Mouse (Mus musculus): ENCODE measurements around the gene Dvl3.

Gene Dvl3

DNA sequence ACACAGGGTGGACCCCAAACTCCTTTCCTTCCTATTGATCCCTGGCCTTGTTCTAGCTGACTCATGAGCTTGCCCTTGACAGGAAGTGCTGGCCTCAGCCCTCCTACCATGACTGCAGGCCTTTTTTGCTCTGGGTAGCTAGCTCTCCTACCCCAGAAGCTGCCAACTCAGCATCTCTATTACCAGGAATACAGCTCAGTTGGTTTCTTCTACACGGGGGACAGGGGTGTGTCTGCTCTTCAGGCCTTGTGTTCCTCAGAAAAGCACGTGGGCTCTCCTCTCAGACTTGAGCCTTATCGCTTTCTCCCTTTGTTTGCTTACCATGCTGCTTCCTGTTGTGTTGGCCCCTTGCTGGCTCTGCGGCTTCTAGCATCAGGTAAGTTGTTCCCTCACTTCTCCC is 23.7 kb downstream of the Dvl3 start:
- no peak for DNase-seq (ENCODE audit: low spot score in 2 of 2)

GRCm38 (mm10) chr16:20545696-20546095 is 28.9 kb downstream of the Dvl3 start:
- DNase-seq (ENCODE audit: low spot score in 2 of 2), result no peak

DNA sequence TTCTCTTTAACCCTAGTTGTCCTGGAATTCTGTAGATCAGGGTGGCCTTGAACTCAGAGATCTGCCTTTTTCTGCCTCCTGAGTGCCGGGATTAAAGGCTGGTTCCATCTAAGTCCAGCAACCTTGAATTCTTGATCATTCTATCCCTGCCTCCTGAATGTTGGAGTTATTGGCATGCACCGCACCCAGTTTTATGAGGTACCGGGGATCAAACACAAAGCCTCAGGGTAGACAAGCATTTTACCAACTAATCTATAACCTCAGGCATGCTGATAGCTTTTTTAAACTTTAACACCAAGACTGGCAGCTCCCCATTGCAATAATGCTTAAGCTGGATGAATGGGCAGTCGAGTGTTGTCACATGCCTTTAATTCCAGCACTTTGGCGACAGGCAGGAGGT is 30.6 kb downstream of the Dvl3 start:
- DNase-seq (ENCODE audit: low spot score in 2 of 2), result no peak

DNA sequence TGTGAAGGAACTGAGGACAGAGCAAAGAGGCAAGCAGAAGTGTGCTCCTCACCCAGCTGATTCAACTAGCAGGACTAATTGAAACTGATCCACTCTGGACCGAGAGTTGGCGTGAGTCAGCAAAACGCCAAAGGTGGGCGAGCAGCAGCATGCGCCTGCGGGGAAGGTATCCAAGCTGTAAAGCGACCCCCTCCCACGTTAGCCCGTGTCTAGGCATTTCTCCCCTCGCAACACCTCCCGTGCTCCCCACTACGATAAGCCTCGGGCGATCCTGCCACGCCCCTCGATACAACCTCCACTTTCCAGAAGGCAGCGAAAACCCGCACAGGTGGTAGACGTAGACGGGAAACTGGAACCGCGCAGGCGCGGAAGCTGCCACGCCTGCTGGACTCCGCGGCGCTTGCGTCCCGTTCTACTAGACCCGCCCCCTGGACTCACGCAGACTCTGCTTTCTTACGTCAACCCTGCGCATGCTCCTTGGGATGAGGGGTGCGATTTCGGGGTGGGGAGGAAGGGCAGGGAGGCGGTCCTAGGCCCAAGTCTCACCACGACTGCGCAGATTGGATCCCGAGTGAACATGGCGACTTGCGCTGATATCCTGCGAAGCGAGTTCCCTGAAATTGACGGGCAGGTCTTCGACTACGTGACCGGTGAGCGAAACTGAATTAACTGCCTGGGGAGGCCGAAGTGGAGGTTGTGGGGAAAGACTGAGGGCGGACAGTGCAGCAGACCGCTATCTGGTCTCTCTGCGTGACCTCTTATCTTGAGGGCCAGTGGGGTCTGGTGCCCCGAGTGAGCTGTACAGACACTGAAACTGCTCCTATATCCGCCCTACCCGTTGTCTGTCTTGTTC is 31.5 kb downstream of the Dvl3 start, which contains the start of gene Abcf3:
Gene Abcf3, plus strand, starts transcription at position 482 of the 853 bp plus-strand sequence.
- peak; percentile 97 for DNase-seq (ENCODE audit: low spot score in 2 of 2)

GRCm38 (mm10) chr16:20549161-20549560 is 32.4 kb downstream of the Dvl3 start:
- no peak for DNase-seq (ENCODE audit: low spot score in 2 of 2)

DNA sequence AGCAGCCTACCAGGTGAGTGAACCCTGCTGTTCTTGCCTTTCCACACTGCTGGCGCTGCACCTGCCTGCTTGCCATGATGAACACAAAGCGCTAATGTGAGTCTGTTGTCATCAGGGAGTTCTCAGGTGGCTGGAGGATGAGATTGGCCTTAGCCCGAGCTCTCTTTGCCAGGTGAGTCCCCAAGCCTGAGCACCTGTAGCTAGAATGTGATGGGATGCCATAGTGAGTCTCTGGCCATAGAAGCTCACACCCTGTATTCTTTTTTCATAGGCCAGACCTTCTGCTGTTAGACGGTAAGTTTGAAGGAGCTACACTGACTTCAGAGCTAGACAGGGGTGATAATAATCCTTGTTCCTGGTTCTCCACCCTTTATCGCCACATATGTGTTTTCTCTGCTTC is 34.9 kb downstream of the Dvl3 start:
- no peak for DNase-seq (ENCODE audit: low spot score in 2 of 2)

GRCm38 (mm10) chr16:20552594-20552993 is 35.8 kb downstream of the Dvl3 start:
- DNase-seq (ENCODE audit: low spot score in 2 of 2), result no peak

- no peak for DNase-seq (ENCODE audit: low spot score in 2 of 2)
These were observed 38.2 kb downstream of the Dvl3 start for GRCm38 (mm10) chr16:20555000-20555399.

- no peak for DNase-seq (ENCODE audit: low spot score in 2 of 2)
These were observed 40.6 kb downstream of the Dvl3 start for GRCm38 (mm10) chr16:20557381-20557780.

- DNase-seq (ENCODE audit: low spot score in 2 of 2), result no peak
These were observed 48.3 kb downstream of the Dvl3 start for GRCm38 (mm10) chr16:20565075-20565474.
